7 mouse cellular contexts compared by ENCODE assay signal in the genomic region with DNA sequence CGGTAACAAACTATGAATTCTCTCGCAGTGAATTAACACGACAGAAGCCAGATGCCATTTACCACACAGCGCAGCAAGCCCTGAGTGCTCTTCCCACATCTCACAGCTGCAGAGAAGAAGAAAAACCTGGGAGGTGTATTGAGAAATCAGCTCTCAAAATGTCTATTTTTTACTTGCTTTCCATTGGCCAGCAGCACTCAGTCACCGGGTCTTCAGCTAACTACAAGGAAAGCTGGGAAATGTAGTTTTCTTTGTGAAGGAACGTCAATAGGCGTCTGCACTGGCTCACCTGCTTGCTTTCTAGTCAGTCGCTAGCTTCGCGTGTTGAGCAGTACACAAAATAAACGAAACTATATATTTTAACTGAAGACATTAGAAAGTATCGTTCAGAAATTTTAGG. TPM values are rescaled to one million over a fixed set of nuclear protein-coding genes. Genes with fewer than 3 reads are reported as not detected.
DNase-seq lines count a peak whose midpoint lies in the region; ATAC-seq lines count a peak whose summit lies in the region.

No protein-coding gene starts in this region.

- DNase-seq in limb, embryonic 10.5 days (ENCODE audit: low spot score) = no peak
- peak; percentile 62 for DNase-seq in embryo, embryonic 11 days
- DNase-seq in intestine, embryonic 14.5 days (ENCODE audit: low spot score) = no peak
- DNase-seq in right cerebral cortex, postnatal 10 days (ENCODE audit: low spot score in 2 of 2) = peak; percentile 43 to 69
- DNase-seq in urinary bladder, adult 18-20 months (ENCODE audit: low spot score in 2 of 2) = no peak

- ATAC-seq in limb, embryonic 13.5 days (ENCODE audit: low FRiP score, low read depth) = peak; percentile 63
- ATAC-seq in intestine, embryonic 14.5 days (replicated peaks; ENCODE audit: low FRiP score, low TSS enrichment, low read depth) = 0 out of 2 replicates have a peak, but pooled peaks have one; percentile 50
- no peak for ATAC-seq in heart, embryonic 12.5 days (ENCODE audit: insufficient number of reproducible peaks, low FRiP score)

- H3K4me1 ChIP-seq in limb, embryonic 13.5 days = peaks cover 12% of the 10 kb centered on the region
- H3K4me1 ChIP-seq in limb, embryonic 10.5 days = peaks cover 14% of the 10 kb centered on the region
- H3K4me1 ChIP-seq in intestine, embryonic 14.5 days (replicated peaks; ENCODE audit: control insufficient read depth, insufficient read depth, low read length) = peaks cover 8% of the 10 kb centered on the region; the same call in 1 of the 2 replicates
- H3K4me1 ChIP-seq in heart, embryonic 12.5 days (replicated peaks) = no peaks in the 10 kb centered on the region

- H3K27ac ChIP-seq in limb, embryonic 13.5 days = no peak overlapping the region
- no peak overlapping the region for H3K27ac ChIP-seq in limb, embryonic 10.5 days
- H3K27ac ChIP-seq in intestine, embryonic 14.5 days (ENCODE audit: low read depth) = no peak overlapping the region
- no peak overlapping the region for H3K27ac ChIP-seq in heart, embryonic 12.5 days (ENCODE audit: poor library complexity, severe bottlenecking)

- WGBS in limb, embryonic 13.5 days = 65% methylated on average over 12 of the region's 12 CpGs
- WGBS in limb, embryonic 10.5 days = 74% methylated on average over 12 of the region's 12 CpGs
- WGBS in intestine, embryonic 14.5 days = 36% methylated on average over 12 of the region's 12 CpGs
- 64% methylated on average over 12 of the region's 12 CpGs for WGBS in heart, embryonic 12.5 days

- no peak overlapping the region for H3K4me2 ChIP-seq in limb, embryonic 13.5 days (replicated peaks)
- H3K4me2 ChIP-seq in intestine, embryonic 14.5 days (ENCODE audit: low read length) = peak overlapping the region; percentile 36
- H3K4me2 ChIP-seq in heart, embryonic 12.5 days = no peak overlapping the region

- no peak overlapping the region for H3K9ac ChIP-seq in limb, embryonic 13.5 days
- no peak overlapping the region for H3K9ac ChIP-seq in intestine, embryonic 14.5 days (ENCODE audit: low read length)
- no peak overlapping the region for H3K9ac ChIP-seq in heart, embryonic 12.5 days

- H3K27me3 ChIP-seq in limb, embryonic 13.5 days = no peaks in the 10 kb centered on the region
- H3K27me3 ChIP-seq in limb, embryonic 10.5 days (ENCODE audit: low read depth, poor library complexity, severe bottlenecking) = no peaks in the 10 kb centered on the region
- H3K27me3 ChIP-seq in intestine, embryonic 14.5 days (replicated peaks; ENCODE audit: control insufficient read depth, insufficient read depth, low read length) = no peaks in the 10 kb centered on the region
- no peaks in the 10 kb centered on the region for H3K27me3 ChIP-seq in heart, embryonic 12.5 days (replicated peaks)

- no peak overlapping the region for H3K4me3 ChIP-seq in limb, embryonic 13.5 days
- H3K4me3 ChIP-seq in limb, embryonic 10.5 days = no peak overlapping the region
- peak overlapping the region; percentile 26; the same call in 1 of the 2 replicates for H3K4me3 ChIP-seq in intestine, embryonic 14.5 days (ENCODE audit: low read depth, low read length)
- no peak overlapping the region for H3K4me3 ChIP-seq in heart, embryonic 12.5 days

- no peaks in the 10 kb centered on the region for H3K36me3 ChIP-seq in limb, embryonic 13.5 days
- H3K36me3 ChIP-seq in limb, embryonic 10.5 days = no peaks in the 10 kb centered on the region
- no peaks in the 10 kb centered on the region for H3K36me3 ChIP-seq in intestine, embryonic 14.5 days (ENCODE audit: control insufficient read depth, insufficient read depth, low read length)
- H3K36me3 ChIP-seq in heart, embryonic 12.5 days = no peaks in the 10 kb centered on the region

- H3K9me3 ChIP-seq in limb, embryonic 13.5 days = no peaks in the 10 kb centered on the region
- no peaks in the 10 kb centered on the region for H3K9me3 ChIP-seq in limb, embryonic 10.5 days (replicated peaks)
- H3K9me3 ChIP-seq in intestine, embryonic 14.5 days (ENCODE audit: control insufficient read depth, low read length) = no peaks in the 10 kb centered on the region
- H3K9me3 ChIP-seq in heart, embryonic 12.5 days (replicated peaks) = no peaks in the 10 kb centered on the region

RNA-seq across cellular contexts. Expression of gene Nxnl2, which starts 37.1 kb away (rescaled TPM):
- 10.0 and 11.3 TPM in 2 replicates for polyA plus RNA-seq in limb, embryonic 13.5 days (2015; fragmentation: Nextera tagmentation; extraction: Ambion mirVana)
- polyA plus RNA-seq in limb, embryonic 10.5 days (2016; fragmentation: Nextera tagmentation; extraction: Ambion mirVana) = 0.75 and 2.0 TPM in 2 replicates
- polyA plus RNA-seq in intestine, embryonic 14.5 days (2014; fragmentation: Nextera tagmentation; extraction: Ambion mirVana) = 2.1 and 2.2 TPM in 2 replicates
- 1.1 and 1.5 TPM in 2 replicates for polyA plus RNA-seq in heart, embryonic 12.5 days (2016; fragmentation: Nextera tagmentation; extraction: Ambion mirVana)

Comparison
In these comparisons a context has a peak if more than half of its experiments do, and no peak if none do; other contexts are left out.
1. DNase-seq: peak in embryo, embryonic 11 days (single experiment) and right cerebral cortex, postnatal 10 days (2 of 2); none in limb, embryonic 10.5 days (single experiment), intestine, embryonic 14.5 days (single experiment) and urinary bladder, adult 18-20 months (0 of 2).